Mouse (Mus musculus) E14TG2a.4 (cell line): ENCODE measurements around the gene Gm20388.

Experiments used
- CTCF ChIP-seq: conservative IDR thresholded peaks from 2 replicates; pipeline ENCODE4 v1.5.1; 2014; ENCODE audit warnings: low read length
- NANOG ChIP-seq: IDR thresholded peaks from 2 replicates; pipeline ENCODE4 v1.6.1; 2014; ENCODE audit warnings: borderline replicate concordance, low read length, mixed read lengths

DNA sequence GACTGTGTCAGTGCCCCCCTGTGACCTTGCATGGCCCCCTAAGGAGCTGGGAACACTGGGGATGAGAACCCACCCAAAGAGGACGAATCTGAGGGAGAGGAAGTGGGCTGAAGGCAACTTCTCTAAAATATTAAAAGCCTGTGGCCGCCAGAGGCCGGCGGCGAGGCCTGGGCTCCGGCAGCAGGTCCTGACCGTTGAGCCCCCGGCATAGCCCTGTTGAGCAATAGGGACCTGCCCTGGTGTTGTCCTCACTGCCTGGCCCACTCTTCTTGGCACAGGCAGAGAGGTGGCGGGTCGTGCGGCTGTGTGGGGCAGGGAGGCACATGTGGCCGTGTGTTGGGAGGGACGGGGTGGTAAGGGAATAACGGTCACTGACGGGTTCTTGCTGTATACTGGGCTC is 882.1 kb downstream of the Gm20388 start:
- TF ChIP-seq CTCF (no peak), NANOG (no peak)
